Mouse (Mus musculus) testis, adult 2 months (tissue): Measurements from ENCODE around the gene Gm609.
"Not testable (repeated sequence)": the region's sequence is repeated elsewhere in the genome, so short reads cannot be mapped to it uniquely, and the experiment has no call there.

ENCODE experiments used
- CTCF ChIP-seq: fragments of 200-500 bp; IDR thresholded peaks from 2 replicates; pipeline ENCODE4 v1.5.1; 2012; ENCODE audit warnings: low read depth, mild to moderate bottlenecking, inconsistent platforms, low read length, moderate library complexity; ENCODE audit not compliant: control insufficient read depth, insufficient read depth, insufficient replicate concordance
- POLR2A ChIP-seq: fragments of 200-500 bp; IDR thresholded peaks from 2 replicates; pipeline ENCODE4 v1.6.1; 2012; ENCODE audit warnings: low read depth, mild to moderate bottlenecking, inconsistent platforms, low read length, moderate library complexity; ENCODE audit not compliant: control insufficient read depth

GRCm38 (mm10) chr16:45471836-45472235, 20.9 kb downstream of the Gm609 start:
- TF ChIP-seq CTCF, POLR2A: not testable (repeated sequence)
